Mouse (Mus musculus) T-helper 2 cell (primary cell): ENCODE measurements around the gene Ahcyl2.
"Not testable (repeated sequence)": the region's sequence is repeated elsewhere in the genome, so short reads cannot be mapped to it uniquely, and the experiment has no call there.

Experiments
- in situ Hi-C: fragments of 300-600 bp; cut with MboI, MseI; formaldehyde crosslinking; loops from one replicate; pipeline ENCODE4 v1.15.1; 2025; ENCODE audit warnings: high pct_unique_total_duplicates

Ahcyl2 gene

DNA sequence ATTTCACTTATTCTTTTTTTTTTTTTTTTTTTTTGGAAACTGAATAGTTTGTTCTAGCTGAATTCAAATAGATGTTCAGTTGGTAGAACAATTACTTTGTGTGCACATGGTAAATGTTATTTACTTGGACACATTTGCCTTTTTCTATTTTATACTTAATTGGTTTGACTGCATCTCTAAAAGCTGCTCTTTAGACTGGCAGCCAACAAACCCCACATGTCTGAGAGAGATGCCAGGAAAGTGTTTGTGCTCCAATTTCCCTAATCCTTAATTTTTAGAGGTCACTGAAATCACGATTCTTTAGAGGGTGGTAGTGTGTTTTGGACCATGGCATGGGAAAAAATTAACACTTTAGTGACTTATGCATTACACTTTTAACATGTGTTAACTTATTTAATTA lies 44.8 kb downstream of the Ahcyl2 start:
- in situ Hi-C loops, result no loop called here

DNA sequence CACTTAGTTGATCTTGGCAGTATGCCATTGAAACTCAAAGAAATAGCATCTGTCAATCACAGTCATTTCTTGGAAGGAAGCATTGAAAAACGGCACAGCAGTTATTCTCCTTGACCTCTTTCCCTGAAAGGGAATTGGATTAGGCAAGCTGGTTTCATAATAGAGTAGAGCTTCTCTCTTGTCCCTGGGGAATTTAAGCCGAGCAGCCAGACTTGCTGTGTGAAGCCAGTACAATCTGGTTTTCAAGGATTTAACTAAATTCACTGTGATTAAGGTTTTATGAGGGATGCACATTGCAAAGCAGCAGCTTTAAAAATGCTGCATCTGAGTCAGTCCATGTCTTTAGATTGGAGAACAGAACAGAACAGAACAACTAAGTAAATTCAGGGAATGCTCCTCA lies 46.8 kb downstream of the Ahcyl2 start:
- in situ Hi-C loops, result no loop called here

DNA sequence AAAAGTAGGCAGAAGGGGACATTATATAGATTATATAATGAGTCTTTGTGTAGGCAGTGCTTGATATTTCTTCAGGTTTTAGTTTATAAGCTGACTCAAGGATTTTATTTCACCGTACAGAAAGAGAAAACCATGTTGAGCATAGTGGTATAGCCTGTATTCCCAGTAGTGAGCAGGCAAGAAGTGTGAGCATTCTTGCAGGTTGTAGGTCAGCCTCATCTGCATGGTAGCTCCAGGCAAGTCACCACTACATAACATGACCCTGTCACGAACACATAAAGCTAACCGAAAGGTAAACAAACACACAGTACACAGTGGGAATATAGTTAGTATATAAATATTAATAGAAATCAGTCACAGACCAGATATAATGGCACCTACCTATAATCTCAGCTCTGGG lies 47.2 kb downstream of the Ahcyl2 start:
- in situ Hi-C loops, result no loop called here

DNA sequence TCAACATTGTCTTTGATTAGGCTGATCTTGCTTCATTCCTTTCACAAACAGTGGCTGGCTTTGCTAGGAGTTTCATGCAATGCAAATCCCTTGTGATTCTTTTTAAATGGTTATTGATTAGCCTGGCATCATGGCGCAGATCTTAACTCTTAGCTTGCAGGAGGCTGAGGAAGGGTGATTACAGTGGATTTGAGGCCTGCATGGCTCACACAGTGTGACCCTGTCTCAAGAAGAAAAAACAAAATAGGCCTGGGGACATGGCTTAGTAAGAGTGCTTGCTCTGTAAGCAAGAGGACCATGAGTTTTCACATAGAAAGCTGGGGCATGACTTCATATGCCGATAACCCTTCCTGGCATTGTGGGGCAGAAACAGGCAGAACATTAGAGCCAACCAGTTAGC lies 47.8 kb downstream of the Ahcyl2 start:
- in situ Hi-C loops, result no loop called here

DNA sequence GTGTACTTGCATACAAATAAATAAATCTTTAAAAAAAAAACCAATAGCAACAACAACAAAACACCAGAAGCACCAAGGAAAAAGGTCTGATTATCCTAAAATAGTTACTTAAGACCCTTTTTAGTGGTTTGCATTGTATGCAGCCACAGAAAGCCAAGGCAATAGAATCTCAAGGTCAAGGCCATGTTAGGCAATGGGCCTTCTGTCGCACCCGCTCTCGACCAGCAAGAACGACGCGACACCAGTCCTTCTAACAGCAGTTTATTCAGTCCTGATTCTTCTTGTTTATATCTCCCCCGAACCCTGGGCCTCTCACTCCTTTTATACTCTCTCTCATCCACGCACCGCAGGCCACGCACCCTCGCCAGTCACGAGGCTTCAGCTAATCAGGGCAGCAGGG lies 48.6 kb downstream of the Ahcyl2 start:
- in situ Hi-C loops, result not testable (repeated sequence)

DNA sequence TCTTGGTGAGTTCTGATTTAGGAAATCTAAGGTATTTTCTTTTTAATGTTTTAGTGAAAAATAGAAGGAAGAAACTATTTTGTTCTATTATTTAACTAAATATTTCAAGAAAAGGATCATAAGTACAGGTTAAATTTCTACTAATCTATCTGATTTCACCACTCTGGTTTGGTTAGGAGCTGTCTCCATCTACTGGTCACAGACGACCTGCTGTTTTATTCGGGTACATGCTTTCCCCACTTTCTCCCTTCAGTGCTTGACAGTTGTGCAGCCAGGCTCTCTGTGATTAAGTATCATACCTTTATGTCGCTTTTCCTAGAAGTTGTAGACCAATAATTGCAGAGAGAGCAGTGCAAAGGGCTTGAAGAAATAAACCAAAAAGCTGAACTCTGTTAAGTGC lies 51.5 kb downstream of the Ahcyl2 start:
- in situ Hi-C loops, result no loop called here

DNA sequence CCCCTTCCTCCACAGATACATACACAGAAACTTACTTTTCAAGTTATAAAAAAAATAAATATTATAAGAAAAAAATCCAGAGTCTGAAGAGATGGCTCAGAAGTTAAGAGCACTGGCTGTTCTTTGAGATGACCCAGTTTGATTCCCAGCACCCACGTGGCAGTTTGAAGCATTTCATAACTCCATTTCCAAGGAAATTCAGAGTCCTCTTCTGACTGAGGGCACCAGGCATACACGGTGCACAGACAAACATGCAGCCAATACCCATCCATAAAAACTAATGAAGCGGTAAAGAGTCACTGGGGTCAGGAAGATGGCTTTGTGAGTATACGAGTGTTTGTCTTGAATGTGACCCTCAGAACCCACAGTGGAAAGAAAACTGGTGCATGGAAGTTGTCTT lies 52.5 kb downstream of the Ahcyl2 start:
- in situ Hi-C loops, result loop anchor here (10.0 kb wide), 1 partner anchor 56 kb away; the partner anchor contains the start of gene Ahcyl2

DNA sequence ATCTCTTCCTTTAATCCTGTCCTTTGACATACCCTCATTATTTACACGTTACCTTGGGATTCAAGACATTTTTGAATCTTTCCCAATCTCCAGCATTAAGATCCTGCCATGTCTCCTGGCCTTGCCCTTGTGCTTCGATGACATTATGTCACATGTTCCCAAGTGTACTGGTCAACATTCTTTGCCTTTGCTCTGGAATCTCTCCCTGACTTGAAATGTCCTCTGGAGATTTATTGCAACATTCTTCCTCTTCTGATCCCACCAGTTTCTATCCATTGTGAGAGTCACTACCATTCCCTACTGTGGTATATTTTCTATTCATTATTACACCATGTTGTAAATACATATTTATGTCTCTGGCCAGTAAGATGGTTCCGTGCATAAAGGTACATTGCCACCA lies 53.1 kb downstream of the Ahcyl2 start:
- in situ Hi-C loops, result loop anchor here (10.0 kb wide), 1 partner anchor 56 kb away; the partner anchor contains the start of gene Ahcyl2

DNA sequence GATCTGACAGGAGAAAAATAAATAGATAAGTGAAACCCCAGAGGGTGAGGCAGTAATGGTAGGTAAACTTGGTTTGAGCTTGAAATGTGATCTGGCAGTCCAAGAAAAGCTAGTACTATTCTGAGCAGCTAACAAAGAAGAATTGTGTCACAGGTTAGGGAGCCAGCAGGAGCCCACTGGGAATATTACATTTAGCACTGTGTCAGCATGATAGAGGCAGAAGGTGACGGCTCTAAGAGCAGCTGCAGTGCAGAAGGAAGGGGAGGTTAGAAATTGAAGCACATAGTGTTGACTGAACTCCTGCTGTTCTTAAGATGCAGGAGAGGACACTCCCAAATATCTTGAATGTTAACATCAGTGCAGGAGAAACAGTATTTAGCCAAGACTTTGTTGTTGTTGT lies 54.0 kb downstream of the Ahcyl2 start:
- in situ Hi-C loops, result loop anchor here (10.0 kb wide), 1 partner anchor 57 kb away; the partner anchor contains the start of gene Ahcyl2

DNA sequence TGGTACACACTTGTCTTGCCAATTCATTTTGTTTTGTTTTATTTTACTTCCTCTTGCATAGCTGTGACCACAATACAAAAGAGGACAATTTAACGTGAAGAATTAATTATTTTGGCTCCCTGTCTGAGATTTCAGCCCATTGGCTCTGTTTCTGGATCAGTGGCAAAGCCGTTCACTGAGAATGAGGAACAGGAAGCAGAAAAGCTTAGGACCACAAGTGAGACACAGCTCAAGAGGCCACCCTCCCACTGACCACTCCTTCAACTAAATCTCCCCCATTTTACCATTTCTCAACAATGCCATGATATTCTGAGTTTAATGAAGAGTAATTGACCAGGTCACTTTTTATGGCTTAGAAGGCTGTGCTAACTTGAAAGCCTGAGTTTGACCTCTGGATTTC lies 57.5 kb downstream of the Ahcyl2 start:
- in situ Hi-C loops, result loop anchor here (10.0 kb wide), 1 partner anchor 61 kb away; the partner anchor contains the start of gene Ahcyl2

DNA sequence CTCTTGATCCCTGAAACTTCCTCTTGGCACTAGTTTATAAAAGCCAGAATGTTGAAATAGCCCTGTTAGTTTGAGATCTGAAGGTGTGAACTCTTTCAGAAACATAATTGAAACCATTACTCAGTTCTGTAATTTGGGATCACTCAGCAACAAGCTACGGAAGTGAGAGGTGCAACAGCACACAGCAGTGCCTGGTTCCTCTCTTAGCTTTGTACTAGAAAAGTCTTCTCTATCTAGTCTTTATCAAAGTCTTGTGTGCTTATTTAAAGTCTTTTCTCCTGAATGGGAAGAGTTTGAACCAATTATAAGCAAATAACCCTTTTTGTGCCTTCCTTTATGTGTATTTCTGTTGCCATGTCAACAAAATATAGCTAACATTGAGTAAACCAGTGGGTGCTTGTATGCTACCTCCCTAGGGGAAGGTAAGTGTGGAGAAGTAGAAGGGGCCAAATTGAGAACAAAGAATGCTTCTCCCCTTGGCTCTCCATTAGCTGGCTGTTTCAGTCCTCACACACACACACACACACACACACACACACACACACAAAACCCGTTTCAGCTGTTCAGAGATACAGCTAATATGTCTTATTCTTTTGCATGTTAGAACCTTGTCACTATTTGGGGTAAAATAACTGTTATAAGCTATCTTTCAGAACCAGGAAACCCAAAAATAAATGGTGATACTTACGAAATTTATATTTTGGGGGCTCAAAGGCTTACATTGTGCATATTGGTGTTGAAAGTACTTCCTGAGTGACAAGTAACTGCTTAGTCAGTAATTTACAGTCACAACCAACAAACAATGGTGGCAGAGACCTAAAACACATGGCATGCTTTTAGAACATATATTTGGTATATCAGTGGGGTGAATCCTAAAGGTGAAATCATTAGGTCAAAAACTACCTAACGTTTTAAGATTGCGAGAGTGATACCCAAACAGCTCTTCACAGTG lies 59.8 kb downstream of the Ahcyl2 start:
- in situ Hi-C loops, result loop anchor here (10.0 kb wide), 1 partner anchor 63 kb away; the partner anchor contains the start of gene Ahcyl2

DNA sequence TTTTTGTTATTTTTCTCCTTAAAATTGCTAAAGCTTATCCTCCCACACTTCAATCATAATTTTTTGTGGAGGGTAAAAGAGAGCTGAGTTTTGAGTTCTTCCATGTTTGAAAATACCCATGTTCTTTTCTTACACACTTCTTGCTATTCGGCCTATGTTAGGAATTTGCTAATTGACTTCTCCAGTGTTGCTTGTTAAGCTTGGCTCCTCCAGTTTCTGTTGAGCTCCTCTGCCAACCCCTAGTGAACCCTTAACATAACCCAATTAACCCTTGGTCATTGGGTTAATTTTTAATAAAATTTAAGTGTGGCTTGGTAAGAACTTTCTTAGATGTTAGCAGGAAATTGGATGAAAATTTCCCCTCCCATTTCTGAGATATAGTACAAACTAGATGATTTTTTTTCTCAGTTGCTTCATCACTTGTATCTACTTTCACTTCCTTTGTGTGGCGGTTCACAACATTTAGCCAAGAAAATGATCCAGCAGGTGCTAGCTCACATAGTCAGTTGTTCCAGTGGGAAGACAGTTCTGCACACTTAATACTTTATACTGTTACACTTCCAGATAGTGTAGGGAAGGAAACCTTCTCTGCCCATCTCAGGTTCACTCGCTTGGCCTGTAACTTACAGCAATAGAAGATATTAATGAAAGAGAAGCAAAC lies 60.9 kb downstream of the Ahcyl2 start:
- in situ Hi-C loops, result loop anchor here (10.0 kb wide), 1 partner anchor 64 kb away; the partner anchor contains the start of gene Ahcyl2

DNA sequence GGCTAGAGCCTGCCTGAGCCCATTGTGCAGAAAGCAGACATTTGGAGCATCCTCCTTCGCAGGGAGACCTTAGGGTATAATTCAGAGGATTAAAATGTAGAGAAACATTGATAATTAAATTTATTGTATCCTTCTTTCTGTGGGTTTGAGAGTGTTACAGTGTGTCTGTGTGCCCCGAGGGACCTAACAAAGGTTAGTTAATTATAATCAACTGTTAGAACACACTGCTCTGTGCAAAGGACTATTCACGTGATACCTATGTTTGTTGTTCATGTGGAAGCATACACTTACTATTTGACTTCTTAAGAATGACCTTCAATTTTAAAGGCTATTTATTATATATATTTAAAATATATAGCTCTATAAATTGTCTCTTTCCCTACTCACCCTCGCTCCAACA lies 64.5 kb downstream of the Ahcyl2 start:
- in situ Hi-C loops, result no loop called here

DNA sequence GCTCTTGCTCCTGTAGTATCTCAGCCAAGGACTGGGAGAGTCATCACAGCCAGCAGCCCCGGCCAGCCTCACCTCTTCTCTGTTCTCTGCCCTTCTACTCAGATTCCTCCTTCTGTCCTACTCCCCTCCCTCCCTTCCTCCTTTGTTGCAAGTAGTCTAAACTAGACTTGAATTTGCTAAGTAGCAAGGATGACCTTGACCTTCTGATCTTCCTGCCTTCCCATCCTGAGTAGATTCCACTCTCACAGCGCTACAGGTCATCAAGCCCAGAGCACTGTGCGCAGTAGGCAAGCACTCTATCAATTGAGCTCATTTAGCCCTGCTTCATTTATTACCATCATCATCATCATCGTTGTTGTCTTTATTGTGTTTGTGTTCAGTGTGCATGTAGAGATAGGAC lies 65.3 kb downstream of the Ahcyl2 start:
- in situ Hi-C loops, result no loop called here

DNA sequence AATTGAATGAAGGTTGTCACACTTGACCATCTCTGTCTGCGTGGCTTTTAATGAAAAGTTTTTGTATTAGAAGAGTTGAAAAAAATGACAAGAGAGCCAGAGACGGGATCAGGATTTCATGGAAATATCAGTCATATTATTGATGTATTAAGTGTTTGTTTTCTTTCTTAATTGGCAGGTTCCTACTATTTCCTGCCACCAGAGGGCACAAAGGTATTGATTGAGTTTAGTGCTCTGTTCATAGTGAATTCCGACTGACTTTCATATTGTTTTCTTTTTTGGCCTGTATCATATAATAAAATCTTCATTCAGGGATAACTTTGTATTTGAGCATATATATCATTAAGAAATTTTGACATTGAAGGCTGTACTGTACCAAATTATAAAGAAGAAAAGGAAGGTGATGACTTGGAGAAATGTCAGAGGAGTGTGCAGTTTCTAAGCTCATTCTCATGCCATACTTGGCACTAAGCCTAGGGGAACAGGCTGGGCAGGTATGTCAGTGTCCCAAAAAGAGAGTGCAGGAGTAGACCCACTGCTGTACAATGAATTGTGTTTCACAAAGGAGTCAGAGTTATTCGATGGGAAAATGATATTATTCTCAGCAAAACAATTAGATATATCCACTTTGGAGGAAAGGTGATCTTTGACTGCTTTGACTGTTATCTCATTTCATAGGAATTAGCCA lies 65.9 kb downstream of the Ahcyl2 start:
- in situ Hi-C loops, result no loop called here

DNA sequence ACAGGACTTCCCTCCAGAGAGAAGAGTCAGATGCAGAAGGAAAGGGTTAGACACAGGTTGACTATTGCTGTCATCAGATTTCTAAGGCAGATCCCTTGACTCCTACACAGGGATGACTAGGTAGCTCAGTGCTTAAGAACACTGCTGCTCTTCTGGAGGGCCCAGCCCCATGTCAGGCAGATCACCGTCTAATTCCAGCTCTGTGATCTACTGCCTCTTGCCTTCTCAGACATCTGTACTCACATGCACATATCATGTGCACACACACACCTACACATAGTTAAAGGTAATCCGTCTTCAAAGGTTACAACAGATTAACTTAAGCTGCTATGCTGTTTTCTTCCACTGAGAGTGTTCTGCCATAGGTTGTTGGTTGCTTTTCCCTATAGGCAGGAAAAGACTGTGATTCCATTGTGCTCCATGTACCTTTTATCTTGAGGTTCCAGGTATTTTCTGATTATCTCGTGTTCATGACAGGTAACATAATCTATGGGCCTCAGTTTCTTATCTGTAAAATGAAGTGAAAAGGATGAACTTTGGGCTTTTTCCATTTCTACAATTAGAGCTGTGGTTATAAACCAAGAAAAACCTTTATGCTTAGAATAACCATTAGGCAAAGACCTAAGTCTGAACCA lies 67.8 kb downstream of the Ahcyl2 start:
- in situ Hi-C loops, result no loop called here

DNA sequence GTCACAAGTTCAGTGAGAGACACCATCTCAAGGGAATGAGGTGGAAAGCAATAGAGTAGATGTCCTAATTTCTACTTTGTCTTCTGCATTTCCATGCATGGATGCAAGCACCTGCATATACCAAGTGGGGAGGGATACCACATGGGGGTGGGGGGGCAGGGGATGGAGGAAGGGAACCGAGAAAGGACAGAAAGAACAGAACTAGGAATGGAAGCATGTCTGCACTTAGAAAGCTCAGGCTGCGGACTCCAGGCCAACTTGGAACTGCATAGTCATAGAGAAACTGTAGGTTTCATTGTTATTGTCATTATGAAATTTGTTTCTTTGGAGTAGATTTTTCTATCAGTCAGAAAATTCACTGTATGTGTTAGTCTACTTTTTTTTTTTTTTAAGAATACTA lies 69.8 kb downstream of the Ahcyl2 start:
- in situ Hi-C loops, result no loop called here

DNA sequence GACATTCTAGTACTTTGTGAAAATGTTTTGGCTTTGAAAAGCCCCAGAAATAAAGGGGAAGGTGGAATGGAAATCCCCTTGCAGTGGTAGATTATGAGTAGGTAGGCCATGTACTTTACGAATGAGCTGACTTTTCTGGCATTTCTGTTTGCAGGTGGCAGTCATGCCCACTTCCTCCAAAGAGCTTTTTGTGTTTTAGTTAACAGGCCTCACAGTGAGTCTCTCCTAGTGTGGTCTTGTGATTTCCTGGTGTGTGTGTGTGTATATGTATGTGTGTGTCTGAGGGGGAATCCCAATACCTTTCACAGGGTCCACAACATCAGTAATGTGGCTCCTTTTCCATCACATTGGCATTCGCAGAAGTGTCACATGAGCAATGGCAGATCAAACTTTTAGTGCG lies 70.7 kb downstream of the Ahcyl2 start:
- in situ Hi-C loops, result no loop called here

DNA sequence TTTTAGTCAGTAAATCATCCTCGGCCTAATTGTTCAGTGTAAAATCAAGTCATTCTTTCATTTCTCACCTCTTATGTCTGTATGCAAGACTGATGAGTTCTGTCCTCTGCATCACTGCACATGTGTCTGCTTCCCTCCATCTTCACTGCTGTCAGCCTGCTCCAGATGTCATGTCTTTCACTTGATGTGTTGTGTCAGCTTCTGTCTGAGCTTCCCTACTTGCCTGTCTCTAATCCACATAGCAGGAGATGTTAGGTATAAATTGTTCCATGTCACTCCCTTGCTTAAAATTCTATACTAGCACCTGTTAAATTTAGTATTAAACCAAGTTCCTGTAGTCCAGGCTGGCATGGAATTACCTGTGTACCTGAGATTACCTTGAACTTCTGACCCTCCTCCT lies 72.2 kb downstream of the Ahcyl2 start:
- in situ Hi-C loops, result no loop called here

DNA sequence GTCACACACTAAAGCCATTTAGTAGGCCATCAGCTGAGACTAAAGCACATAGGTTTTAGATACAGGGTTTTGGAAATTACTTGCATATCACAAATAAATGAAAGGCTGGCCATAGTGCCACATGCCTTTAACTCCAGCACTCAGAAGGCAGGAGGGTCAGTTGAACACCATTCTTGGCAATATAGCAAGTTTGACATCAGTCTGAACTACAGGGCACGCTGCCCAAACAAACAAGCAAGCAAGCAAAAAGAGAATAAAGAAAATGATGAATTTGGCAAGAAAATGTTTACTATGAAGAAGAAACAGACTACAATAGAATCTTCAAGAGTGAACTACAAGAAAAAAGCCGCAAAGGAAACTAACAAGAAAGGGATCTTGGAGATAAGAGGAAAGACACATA lies 73.7 kb downstream of the Ahcyl2 start:
- in situ Hi-C loops, result no loop called here

DNA sequence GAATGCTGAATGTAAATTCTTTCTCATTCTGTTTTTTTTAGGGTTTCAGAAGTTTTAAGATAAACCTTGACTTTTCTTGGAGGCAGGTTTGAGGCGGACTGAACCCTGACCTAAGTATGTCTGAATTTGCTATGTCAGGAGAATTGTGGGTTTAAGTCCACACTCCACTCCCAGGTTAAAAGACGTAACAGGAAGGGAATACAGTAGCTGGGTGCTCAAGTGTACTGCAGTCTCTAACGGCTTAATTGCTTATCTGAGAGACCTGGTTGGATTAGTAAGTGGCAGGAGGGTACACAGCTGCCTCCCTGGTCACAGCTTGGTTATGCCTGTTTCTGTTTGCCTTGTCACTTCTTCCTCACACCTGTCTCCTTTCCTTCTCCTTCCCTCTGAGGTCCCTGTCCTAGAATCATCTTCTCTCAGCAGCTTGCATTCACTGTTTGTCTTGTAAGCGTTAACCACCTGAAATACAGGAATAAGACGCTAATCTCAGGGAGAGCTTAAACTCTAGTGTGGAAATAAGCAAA lies 79.9 kb downstream of the Ahcyl2 start:
- in situ Hi-C loops, result no loop called here
